8 mouse cellular contexts compared by ENCODE assay signal in genomic region chr9:21265000-21265561, GRCm38 (mm10). TPM values are rescaled to one million over a fixed set of nuclear protein-coding genes. Genes with fewer than 3 reads are reported as not detected.
DNase-seq lines count a peak whose midpoint lies in the region; ATAC-seq and TF ChIP-seq lines count a peak whose summit lies in the region.

Gene Atg4d, plus strand, starts transcription at chr9:21265293.

- under 1% methylated on average over 49 of the region's 49 CpGs for WGBS in forebrain, embryonic 11.5 days
- 0% methylated on average over 49 of the region's 49 CpGs for WGBS in heart, embryonic 16.5 days
- WGBS in liver, embryonic 15.5 days (ENCODE audit: insufficient replicate concordance): under 1% methylated on average over 49 of the region's 49 CpGs
- WGBS in neural tube, embryonic 12.5 days: under 1% methylated on average over 49 of the region's 49 CpGs

- peaks cover 14 to 32% of the 10 kb centered on the region in 2 experiments for H3K36me3 ChIP-seq in CH12.LX (replicated peaks in 1 of 2; ENCODE audit: control insufficient read depth in 1 of 2, insufficient read depth in 1 of 2, low read length in 1 of 2)
- H3K36me3 ChIP-seq in forebrain, embryonic 11.5 days (ENCODE audit: control insufficient read depth, insufficient read depth, low read length): peaks cover 5% of the 10 kb centered on the region; the same call in 1 of the 2 replicates
- peaks cover 19% of the 10 kb centered on the region for H3K36me3 ChIP-seq in heart, embryonic 16.5 days (ENCODE audit: control insufficient read depth, insufficient read depth)
- H3K36me3 ChIP-seq in liver, embryonic 15.5 days (replicated peaks): peaks cover 39% of the 10 kb centered on the region
- peaks cover 20% of the 10 kb centered on the region for H3K36me3 ChIP-seq in neural tube, embryonic 12.5 days

- peak; percentile 99 for ATAC-seq in forebrain, embryonic 11.5 days (replicated peaks; ENCODE audit: low FRiP score)
- ATAC-seq in heart, embryonic 16.5 days (replicated peaks; ENCODE audit: extremely low read depth, insufficient read depth, low FRiP score): peak; percentile 100
- ATAC-seq in liver, embryonic 15.5 days (ENCODE audit: insufficient read depth): peak; percentile 91
- peak; percentile 98 for ATAC-seq in neural tube, embryonic 12.5 days (ENCODE audit: low FRiP score, low read depth)

- peak within 1 kb of the TSS; percentile 90 for H3K4me2 ChIP-seq in CH12.LX (ENCODE audit: insufficient read depth, low read depth, poor library complexity, severe bottlenecking)
- H3K4me2 ChIP-seq in forebrain, embryonic 11.5 days (ENCODE audit: low read depth, low read length, severe bottlenecking): peak within 1 kb of the TSS; percentile 88
- peak within 1 kb of the TSS; percentile 83 for H3K4me2 ChIP-seq in heart, embryonic 16.5 days (ENCODE audit: low read depth, low read length)
- peak within 1 kb of the TSS; percentile 89 for H3K4me2 ChIP-seq in liver, embryonic 15.5 days
- peak within 1 kb of the TSS; percentile 88 for H3K4me2 ChIP-seq in neural tube, embryonic 12.5 days (replicated peaks)

- in situ Hi-C loops in CH12.LX (cut with MboI; ENCODE audit: low pct_ligation_motif_present, low pct_unique_long_range_greater_than_20kb, low sequenced_read_pairs): no loop called here

- no peak for TF ChIP-seq CTCF in CH12.LX (conservative IDR thresholded peaks at IDR 0.05 in 1 of 2, IDR thresholded peaks at IDR 0.05 in 1 of 2; ENCODE audit: low read depth in 2 of 2, low read length in 2 of 2)

- no peaks in the 10 kb centered on the region for H3K9me3 ChIP-seq in CH12.LX (replicated peaks; ENCODE audit: low read length)
- H3K9me3 ChIP-seq in forebrain, embryonic 11.5 days (ENCODE audit: control insufficient read depth, low read length): no peaks in the 10 kb centered on the region
- no peaks in the 10 kb centered on the region for H3K9me3 ChIP-seq in heart, embryonic 16.5 days (replicated peaks; ENCODE audit: control insufficient read depth, low read length)
- no peaks in the 10 kb centered on the region for H3K9me3 ChIP-seq in liver, embryonic 15.5 days (replicated peaks)
- H3K9me3 ChIP-seq in neural tube, embryonic 12.5 days: no peaks in the 10 kb centered on the region

- H3K27me3 ChIP-seq in CH12.LX (replicated peaks): no peaks in the 10 kb centered on the region
- H3K27me3 ChIP-seq in forebrain, embryonic 11.5 days (ENCODE audit: control insufficient read depth, insufficient read depth, low read length): no peaks in the 10 kb centered on the region
- H3K27me3 ChIP-seq in heart, embryonic 16.5 days (ENCODE audit: control insufficient read depth, insufficient read depth, low read length): no peaks in the 10 kb centered on the region; the same call in 1 of the 2 replicates
- H3K27me3 ChIP-seq in liver, embryonic 15.5 days: no peaks in the 10 kb centered on the region
- H3K27me3 ChIP-seq in neural tube, embryonic 12.5 days (replicated peaks): no peaks in the 10 kb centered on the region

- no peak for TF ChIP-seq EP300 in CH12.LX (IDR thresholded peaks at IDR 0.05; ENCODE audit: low read length)

- TF ChIP-seq POLR2A in CH12.LX (IDR thresholded peaks at IDR 0.05; ENCODE audit: low read depth, low read length): peak; percentile 98

- H3K9ac ChIP-seq in CH12.LX (ENCODE audit: insufficient read depth, low read depth): peak within 1 kb of the TSS; percentile 96
- peak within 1 kb of the TSS; percentile 89 for H3K9ac ChIP-seq in forebrain, embryonic 11.5 days (ENCODE audit: low read length)
- peak within 1 kb of the TSS; percentile 97 for H3K9ac ChIP-seq in heart, embryonic 16.5 days (ENCODE audit: low read length)
- H3K9ac ChIP-seq in liver, embryonic 15.5 days: peak within 1 kb of the TSS; percentile 91
- peak within 1 kb of the TSS; percentile 81 for H3K9ac ChIP-seq in neural tube, embryonic 12.5 days

- dilution Hi-C loops in CH12.LX (cut with MboI; ENCODE audit: extremely low pct_ligation_motif_present, extremely low pct_unique_long_range_greater_than_20kb, low sequenced_read_pairs): no loop called here

- H3K4me3 ChIP-seq in CH12.LX (replicated peaks in 1 of 3; ENCODE audit: low read depth in 2 of 3, low read length in 2 of 3, poor library complexity in 1 of 3): peak within 1 kb of the TSS; percentile 77 to 86 (median 86)
- H3K4me3 ChIP-seq in forebrain, embryonic 11.5 days (ENCODE audit: low read depth, low read length): peak within 1 kb of the TSS; percentile 95
- peak within 1 kb of the TSS; percentile 90 for H3K4me3 ChIP-seq in heart, embryonic 16.5 days (ENCODE audit: low read length)
- peak within 1 kb of the TSS; percentile 84 for H3K4me3 ChIP-seq in liver, embryonic 15.5 days (replicated peaks)
- H3K4me3 ChIP-seq in neural tube, embryonic 12.5 days: peak within 1 kb of the TSS; percentile 80

- H3K4me1 ChIP-seq in CH12.LX (ENCODE audit: control insufficient read depth in 1 of 2, insufficient read depth in 2 of 2): peaks cover 0 to 27% of the 10 kb centered on the region in 2 experiments; a peak in 3 of 4 replicates
- peaks cover 5% of the 10 kb centered on the region; the same call in 1 of the 2 replicates for H3K4me1 ChIP-seq in forebrain, embryonic 11.5 days (replicated peaks; ENCODE audit: control insufficient read depth, insufficient read depth, low read length)
- H3K4me1 ChIP-seq in heart, embryonic 16.5 days (ENCODE audit: control insufficient read depth, insufficient read depth, low read length): peaks cover 22% of the 10 kb centered on the region
- H3K4me1 ChIP-seq in liver, embryonic 15.5 days (replicated peaks): peaks cover 69% of the 10 kb centered on the region
- H3K4me1 ChIP-seq in neural tube, embryonic 12.5 days: peaks cover 21% of the 10 kb centered on the region

- H3K79me2 ChIP-seq in CH12.LX (replicated peaks; ENCODE audit: control insufficient read depth, extremely low read depth, insufficient read depth, poor library complexity, severe bottlenecking): peaks cover 6% of the 10 kb centered on the region

- TF ChIP-seq RAD21 in CH12.LX (IDR thresholded peaks at IDR 0.05; ENCODE audit: low read depth, low read length): no peak

- peak within 1 kb of the TSS; percentile 83 for H3K27ac ChIP-seq in CH12.LX (ENCODE audit: insufficient read depth, low read depth)
- H3K27ac ChIP-seq in forebrain, embryonic 11.5 days (ENCODE audit: low read depth, low read length): peak within 1 kb of the TSS; percentile 41
- H3K27ac ChIP-seq in heart, embryonic 16.5 days (ENCODE audit: low read length): peak within 1 kb of the TSS; percentile 84
- peak within 1 kb of the TSS; percentile 100 for H3K27ac ChIP-seq in liver, embryonic 15.5 days (replicated peaks)
- H3K27ac ChIP-seq in neural tube, embryonic 12.5 days: 0 out of 2 replicates have a peak within 1 kb of the TSS, but pooled peaks have one; percentile 26

- DNase-seq in CH12.LX (ENCODE audit: extremely low read depth): peak; percentile 99
- DNase-seq in c-Kit-positive CD71-positive TER-119-negative erythroid progenitor cells, embryonic 14.5 days (ENCODE audit: low read depth): peak; percentile 99
- DNase-seq in forebrain, embryonic 11.5 days (ENCODE audit: low spot score): peak; percentile 99
- DNase-seq in kidney, postnatal 36 days: peak; percentile 98 to 99
- peak; percentile 97 for DNase-seq in telencephalon, adult 2 months (ENCODE audit: low read depth, low spot score)

TF ChIP-seq in CH12.LX, 34 proteins besides CTCF, POLR2A, EP300 and RAD21 (continues in another document):
- TF ChIP-seq E2F4 (IDR thresholded peaks at IDR 0.05; ENCODE audit: insufficient replicate concordance, low read depth, low read length) (no peak), SIN3A (IDR thresholded peaks at IDR 0.05; ENCODE audit: low read length) (peak; percentile 82), HCFC1 (IDR thresholded peaks at IDR 0.05; ENCODE audit: low read depth, low read length) (peak; percentile 55; the same call in 1 of the 2 replicates), PAX5 (IDR thresholded peaks at IDR 0.05; ENCODE audit: low read length) (no peak), CHD2 (IDR thresholded peaks at IDR 0.05; ENCODE audit: low read length) (no peak), TBP (conservative IDR thresholded peaks at IDR 0.05; ENCODE audit: low read depth, low read length) (peak; percentile 88), MEF2A (IDR thresholded peaks at IDR 0.05; ENCODE audit: borderline replicate concordance, low read depth, low read length) (no peak), MAFK (IDR thresholded peaks at IDR 0.05; ENCODE audit: insufficient replicate concordance, low read length) (no peak), POLR2AphosphoS2 (IDR thresholded peaks at IDR 0.05; ENCODE audit: low read depth, low read length) (peak; percentile 58; the same call in 1 of the 2 replicates), ELF1 (IDR thresholded peaks at IDR 0.05; ENCODE audit: low read depth, low read length) (peak; percentile 74), MYC (IDR thresholded peaks at IDR 0.05; ENCODE audit: low read depth, low read length) (no peak), NRF1 (IDR thresholded peaks at IDR 0.05; ENCODE audit: low read depth, low read length) (peak; percentile 99), NELFE (IDR thresholded peaks at IDR 0.05; ENCODE audit: low read depth, low read length) (peak; percentile 97), SMC3 (IDR thresholded peaks at IDR 0.05; ENCODE audit: low read depth, low read length) (no peak), UBTF (IDR thresholded peaks at IDR 0.05; ENCODE audit: low read depth, low read length) (peak; percentile 76; the same call in 1 of the 2 replicates), CHD1 (IDR thresholded peaks at IDR 0.05; ENCODE audit: low read depth, low read length) (no peak), RCOR1 (conservative IDR thresholded peaks at IDR 0.05; ENCODE audit: low read depth, low read length) (no peak), ZMIZ1 (IDR thresholded peaks at IDR 0.05; ENCODE audit: low read depth, low read length) (peak; percentile 78; the same call in 1 of the 2 replicates), MAZ (IDR thresholded peaks at IDR 0.05; ENCODE audit: low read depth, low read length) (no peak), IRF4 (IDR thresholded peaks at IDR 0.05; ENCODE audit: low read depth, low read length) (peak; percentile 17; the same call in 1 of the 2 replicates), JUN (IDR thresholded peaks at IDR 0.05; ENCODE audit: insufficient read depth, low read depth, low read length) (no peak), MAX (IDR thresholded peaks at IDR 0.05; ENCODE audit: low read length) (0 out of 2 replicates have a peak, but pooled peaks have one; percentile 5), USF2 (conservative IDR thresholded peaks at IDR 0.05; ENCODE audit: low read depth, low read length) (no peak)

RNA-seq across cellular contexts. Expression of gene Atg4d, which starts in this region (rescaled TPM):
- total RNA-seq in CH12.LX (2012; rRNA removed): 13.5 and 14.3 TPM in 2 replicates
- 10.3 and 10.9 TPM in 2 replicates for total RNA-seq in CH12.LX (2014; rRNA removed)
- 7.7 and 9.4 TPM in 2 replicates for polyA plus RNA-seq in CH12.LX (2012; ENCODE audit: insufficient read length, low read depth)
- polyA plus RNA-seq in forebrain, embryonic 11.5 days (2014; fragmentation: Nextera tagmentation; extraction: Ambion mirVana): 55.7 and 57.9 TPM in 2 replicates
- 58.8 and 63.9 TPM in 2 replicates for polyA plus RNA-seq in heart, embryonic 16.5 days (2015; fragmentation: Nextera tagmentation; extraction: Ambion mirVana)
- polyA plus RNA-seq in liver, embryonic 15.5 days (2015; fragmentation: Nextera tagmentation; extraction: Ambion mirVana): 97.2 and 118 TPM in 2 replicates
- 57.4 and 57.6 TPM in 2 replicates for polyA plus RNA-seq in neural tube, embryonic 12.5 days (2016; fragmentation: Nextera tagmentation; extraction: Ambion mirVana)

Comparison
In these comparisons a context has a peak if more than half of its experiments do, and no peak if none do; other contexts are left out.
1. Peak in every context shown above with its lines: DNase-seq, ATAC-seq, H3K4me3 ChIP-seq and H3K27ac ChIP-seq.
2. H3K27ac ChIP-seq: peak in every context shown above with its lines; median percentile 100 in liver, embryonic 15.5 days; 84 in heart, embryonic 16.5 days; 83 in CH12.LX; 41 in forebrain, embryonic 11.5 days; 26 in neural tube, embryonic 12.5 days.